Mouse (Mus musculus): Measurements from ENCODE around the gene Rnf7.
A peak's percentile ranks its signal among the peaks of the same experiment; 100 is the strongest.
"Not testable (repeated sequence)": the region's sequence is repeated elsewhere in the genome, so short reads cannot be mapped to it uniquely, and the experiment has no call there.

The Rnf7 gene

GRCm38 (mm10) chr9:96478071-96478888, at the start of gene Rnf7:
Rnf7 (minus strand) TSS chr9:96478675.
- peak; percentile 97 to 98 for DNase-seq (ENCODE audit: low spot score in 2 of 2)

GRCm38 (mm10) chr9:96526011-96526410, 47.5 kb upstream of the Rnf7 start:
- no peak for DNase-seq (ENCODE audit: low spot score in 2 of 2)

GRCm38 (mm10) chr9:96524972-96525506, 46.6 kb upstream of the Rnf7 start, which contains the start of gene Gm28729:
Gm28729 (minus strand) TSS chr9:96525264.
- DNase-seq (ENCODE audit: low spot score in 2 of 2) = no peak

GRCm38 (mm10) chr9:96523148-96523547, 44.7 kb upstream of the Rnf7 start:
- DNase-seq (ENCODE audit: low spot score in 2 of 2) = no peak

- not testable (repeated sequence) for DNase-seq (ENCODE audit: low spot score in 2 of 2)
Observed at GRCm38 (mm10) chr9:96521574-96521973, 43.1 kb upstream of the Rnf7 start.

- no peak for DNase-seq (ENCODE audit: low spot score in 2 of 2)
Observed at GRCm38 (mm10) chr9:96517429-96517828, 39.0 kb upstream of the Rnf7 start.

GRCm38 (mm10) chr9:96516806-96517205, 38.3 kb upstream of the Rnf7 start:
- DNase-seq (ENCODE audit: low spot score in 2 of 2) = no peak

GRCm38 (mm10) chr9:96515737-96516136, 37.3 kb upstream of the Rnf7 start:
- no peak for DNase-seq (ENCODE audit: low spot score in 2 of 2)

- no peak for DNase-seq (ENCODE audit: low spot score in 2 of 2)
Observed at GRCm38 (mm10) chr9:96514278-96514677, 35.8 kb upstream of the Rnf7 start.

GRCm38 (mm10) chr9:96506011-96506498, 27.6 kb upstream of the Rnf7 start:
- no peak for DNase-seq (ENCODE audit: low spot score in 2 of 2)

- DNase-seq (ENCODE audit: low spot score in 2 of 2) = no peak
Observed at GRCm38 (mm10) chr9:96505156-96505555, 26.7 kb upstream of the Rnf7 start.

GRCm38 (mm10) chr9:96504116-96504895, 25.8 kb upstream of the Rnf7 start:
- DNase-seq (ENCODE audit: low spot score in 2 of 2) = no peak

- no peak for DNase-seq (ENCODE audit: low spot score in 2 of 2)
Observed at GRCm38 (mm10) chr9:96502856-96503610, 24.6 kb upstream of the Rnf7 start.

- DNase-seq (ENCODE audit: low spot score in 2 of 2) = no peak
Observed at GRCm38 (mm10) chr9:96501217-96501616, 22.7 kb upstream of the Rnf7 start.

GRCm38 (mm10) chr9:96493212-96493611, 14.7 kb upstream of the Rnf7 start:
- DNase-seq (ENCODE audit: low spot score in 2 of 2) = no peak

GRCm38 (mm10) chr9:96491810-96492209, 13.3 kb upstream of the Rnf7 start:
- peak; percentile 34 to 61 for DNase-seq (ENCODE audit: low spot score in 2 of 2)

- DNase-seq (ENCODE audit: low spot score in 2 of 2) = not testable (repeated sequence)
Observed at GRCm38 (mm10) chr9:96487869-96488268, 9.4 kb upstream of the Rnf7 start.

GRCm38 (mm10) chr9:96483648-96484047, 5.2 kb upstream of the Rnf7 start:
- no peak for DNase-seq (ENCODE audit: low spot score in 2 of 2)

- no peak for DNase-seq (ENCODE audit: low spot score in 2 of 2)
Observed at GRCm38 (mm10) chr9:96483028-96483427, 4.6 kb upstream of the Rnf7 start.

- DNase-seq (ENCODE audit: low spot score in 2 of 2) = no peak
Observed at GRCm38 (mm10) chr9:96472356-96472755, 6.1 kb downstream of the Rnf7 start.

- not testable (repeated sequence) for DNase-seq (ENCODE audit: low spot score in 2 of 2)
Observed at GRCm38 (mm10) chr9:96471681-96472080, 6.8 kb downstream of the Rnf7 start.

Data from natural killer cell, adult 2 months (primary cell).